Mouse (Mus musculus) mature B cell (primary cell): Measurements from ENCODE around the gene Dcun1d4.
"Not testable (repeated sequence)": the region's sequence is repeated elsewhere in the genome, so short reads cannot be mapped to it uniquely, and the experiment has no call there.

Experiments
- in situ Hi-C: fragments of 300-500 bp; cut with MboI; formaldehyde crosslinking; loops from 2 replicates; pipeline ENCODE4 v1.14.3; 2019

Dcun1d4 gene

GRCm38 (mm10) chr5:73480700-73481099 lies at the start of gene Dcun1d4:
TSS of gene Dcun1d4 (plus strand) at chr5:73481000.
- in situ Hi-C loops: no loop called here

GRCm38 (mm10) chr5:73431581-73431980 lies 49.2 kb upstream of the Dcun1d4 start:
- in situ Hi-C loops: loop anchor here (25.0 kb wide), 1 partner anchor 206 kb away; the partner anchor contains the start of genes Lrrc66 and Sgcb

GRCm38 (mm10) chr5:73432805-73433204 lies 48.0 kb upstream of the Dcun1d4 start:
- in situ Hi-C loops: loop anchor here (25.0 kb wide), 1 partner anchor 204 kb away; the partner anchor contains the start of genes Lrrc66 and Sgcb

- in situ Hi-C loops: loop anchor here (25.0 kb wide), 1 partner anchor 203 kb away; the partner anchor contains the start of genes Lrrc66 and Sgcb
Observed at GRCm38 (mm10) chr5:73434764-73435163, 46.0 kb upstream of the Dcun1d4 start.

- in situ Hi-C loops: loop anchor here (25.0 kb wide), 1 partner anchor 195 kb away; the partner anchor contains the start of genes Lrrc66 and Sgcb
Observed at GRCm38 (mm10) chr5:73442176-73442575, 38.6 kb upstream of the Dcun1d4 start.

GRCm38 (mm10) chr5:73450276-73450675 lies 30.5 kb upstream of the Dcun1d4 start:
- in situ Hi-C loops: no loop called here

GRCm38 (mm10) chr5:73454502-73455306 lies 26.1 kb upstream of the Dcun1d4 start:
- in situ Hi-C loops: no loop called here

GRCm38 (mm10) chr5:73455307-73455687 lies 25.5 kb upstream of the Dcun1d4 start:
- in situ Hi-C loops: no loop called here

GRCm38 (mm10) chr5:73468462-73469433 lies 12.1 kb upstream of the Dcun1d4 start:
- in situ Hi-C loops: no loop called here

GRCm38 (mm10) chr5:73474412-73475405 lies 6.1 kb upstream of the Dcun1d4 start:
- in situ Hi-C loops: no loop called here

GRCm38 (mm10) chr5:73481401-73481800 lies 601 bp downstream of the Dcun1d4 start:
- in situ Hi-C loops: no loop called here

- in situ Hi-C loops: not testable (repeated sequence)
Observed at GRCm38 (mm10) chr5:73482381-73482780, 1.6 kb downstream of the Dcun1d4 start.

- in situ Hi-C loops: no loop called here
Observed at GRCm38 (mm10) chr5:73484016-73484615, 3.3 kb downstream of the Dcun1d4 start.

- in situ Hi-C loops: no loop called here
Observed at GRCm38 (mm10) chr5:73486451-73486850, 5.7 kb downstream of the Dcun1d4 start.

GRCm38 (mm10) chr5:73489915-73490314 lies 9.1 kb downstream of the Dcun1d4 start:
- in situ Hi-C loops: no loop called here

GRCm38 (mm10) chr5:73490596-73491073 lies 9.8 kb downstream of the Dcun1d4 start:
- in situ Hi-C loops: no loop called here

- in situ Hi-C loops: no loop called here
Observed at GRCm38 (mm10) chr5:73491074-73491836, 10.5 kb downstream of the Dcun1d4 start.

- in situ Hi-C loops: no loop called here
Observed at GRCm38 (mm10) chr5:73491837-73492720, 11.3 kb downstream of the Dcun1d4 start.

GRCm38 (mm10) chr5:73497401-73497800 lies 16.6 kb downstream of the Dcun1d4 start:
- in situ Hi-C loops: no loop called here
